Comparison of ENCODE assay signal across 9 mouse cellular contexts in genomic region chr2:65668437-65669135, GRCm38 (mm10). TPM values are rescaled to one million over a fixed set of nuclear protein-coding genes. Genes with fewer than 3 reads are reported as not detected.
A peak's percentile ranks its signal among the peaks of the same experiment; 100 is the strongest.
DNase-seq lines count a peak whose midpoint lies in the region; ATAC-seq and TF ChIP-seq lines count a peak whose summit lies in the region.
"Had no signal": no experiment of that assay in that cellular context is flagged by ENCODE, and none has a peak within 500 bp of the region (broad histone marks: within the 10 kb centered on the region; RNA-seq: fewer than 3 reads in every experiment).

No protein-coding gene starts in this region.

- DNase-seq in MN1 (ENCODE audit: low spot score): peak; percentile 96
- DNase-seq in cerebellum, adult 18-20 months: peak; percentile 80 to 86
- DNase-seq in forelimb bud, embryonic 11.5 days (ENCODE audit: low read depth, low spot score): peak; percentile 93
- peak; percentile 83 for DNase-seq in hindbrain, embryonic 10.5 days (ENCODE audit: low spot score)
- peak; percentile 81 to 85 for DNase-seq in layer of hippocampus, adult 8-10 months (ENCODE audit: low spot score in 2 of 2)
- peak; percentile 93 for DNase-seq in lung, embryonic 14.5 days
- peak; percentile 13 for DNase-seq in ovary, postnatal 10 days (ENCODE audit: low spot score)
- DNase-seq in urinary bladder, postnatal 4 days (ENCODE audit: low spot score in 2 of 2): peak; percentile 52 to 61

- H3K4me3 ChIP-seq in hindbrain, embryonic 10.5 days: peak overlapping the region; percentile 43
- H3K4me3 ChIP-seq in lung, embryonic 14.5 days (ENCODE audit: low read depth, low read length): peak overlapping the region; percentile 18

- H3K9me3 ChIP-seq in hindbrain, embryonic 10.5 days: no peaks in the 10 kb centered on the region
- no peaks in the 10 kb centered on the region for H3K9me3 ChIP-seq in lung, embryonic 14.5 days (ENCODE audit: low read depth, low read length)

- 17% methylated on average over 12 of the region's 12 CpGs for WGBS in hindbrain, embryonic 10.5 days
- 18% methylated on average over 12 of the region's 12 CpGs for WGBS in lung, embryonic 14.5 days

- H3K4me2 ChIP-seq in lung, embryonic 14.5 days: peak overlapping the region; percentile 59

- no peak overlapping the region for H3K9ac ChIP-seq in lung, embryonic 14.5 days

- peak; percentile 97 for ATAC-seq in lung, embryonic 14.5 days (ENCODE audit: insufficient read depth)

- peak; percentile 70 for TF ChIP-seq CTCF in lung, embryonic 14.5 days (IDR thresholded peaks at IDR 0.05; ENCODE audit: low read depth)

- peak overlapping the region; percentile 74 for H3K27ac ChIP-seq in hindbrain, embryonic 10.5 days
- no peak overlapping the region for H3K27ac ChIP-seq in lung, embryonic 14.5 days (ENCODE audit: low read depth)
- H3K27ac ChIP-seq: macrophage had no signal

- H3K36me3 ChIP-seq in hindbrain, embryonic 10.5 days: no peaks in the 10 kb centered on the region
- no peaks in the 10 kb centered on the region for H3K36me3 ChIP-seq in lung, embryonic 14.5 days (ENCODE audit: insufficient read depth)

- peaks cover 15% of the 10 kb centered on the region; the same call in 1 of the 2 replicates for H3K4me1 ChIP-seq in hindbrain, embryonic 10.5 days (replicated peaks)
- no peaks in the 10 kb centered on the region for H3K4me1 ChIP-seq in lung, embryonic 14.5 days (ENCODE audit: insufficient read depth)

- no peaks in the 10 kb centered on the region for H3K27me3 ChIP-seq in hindbrain, embryonic 10.5 days (ENCODE audit: insufficient read depth, poor library complexity, severe bottlenecking)
- H3K27me3 ChIP-seq in lung, embryonic 14.5 days (ENCODE audit: insufficient read depth, low read length): no peaks in the 10 kb centered on the region

RNA-seq across cellular contexts. Expression of gene Scn2a, which starts 48.0 kb away (rescaled TPM):
- 3.6 and 7.5 TPM in 2 replicates for polyA plus RNA-seq in hindbrain, embryonic 10.5 days (2016; fragmentation: Nextera tagmentation; extraction: Ambion mirVana)
- 100 to 1,000 TPM; 216 to 259 (median 245) TPM for total RNA-seq in layer of hippocampus, adult 8-10 months (2022)
- 1.4 and 1.8 TPM in 2 replicates for polyA plus RNA-seq in lung, embryonic 14.5 days (2014; fragmentation: Nextera tagmentation; extraction: Ambion mirVana)
- polyA plus RNA-seq: macrophage had no signal

Comparison
In these comparisons a context has a peak if more than half of its experiments do, and no peak if none do; other contexts are left out.
1. DNase-seq: peak in every context shown above with its lines; median percentile 96 in MN1; 93 in forelimb bud, embryonic 11.5 days; 93 in lung, embryonic 14.5 days; 83 in cerebellum, adult 18-20 months; 83 in hindbrain, embryonic 10.5 days; 83 in layer of hippocampus, adult 8-10 months; 56 in urinary bladder, postnatal 4 days; 13 in ovary, postnatal 10 days.